Mouse (Mus musculus) ES-Bruce4 (cell line): ENCODE results near the gene Selenop.

ENCODE experiments used
- CTCF ChIP-seq: IDR thresholded peaks from one replicate; pipeline ENCODE4 v1.8.1; 2011; ENCODE audit warnings: low read depth, low read length
- EP300 ChIP-seq: IDR thresholded peaks from 2 replicates; pipeline ENCODE4 v1.6.1; 2011; ENCODE audit warnings: low read depth, low read length; ENCODE audit not compliant: insufficient read depth
- POLR2A ChIP-seq: IDR thresholded peaks from one replicate; pipeline ENCODE4 v1.8.1; 2011; ENCODE audit warnings: low read length; ENCODE audit not compliant: insufficient read depth

GRCm38 (mm10) chr15:3269496-3269895 is 1.1 kb downstream of the Selenop start:
- TF ChIP-seq CTCF (no peak), POLR2A (no peak), EP300 (no peak)
